Mouse (Mus musculus): ENCODE measurements around the gene Gm45716. TPM values are rescaled to one million over a fixed set of nuclear protein-coding genes. Genes with fewer than 3 reads are reported as not detected.
"Not testable (repeated sequence)": the region's sequence is repeated elsewhere in the genome, so short reads cannot be mapped to it uniquely, and the experiment has no call there.

Gene Gm45716
- total RNA-seq, 2 experiments from 2014 or later = 1.7 to 2.1 TPM

- intact Hi-C loops (cut with DNase I) = no loop called here
- no peak for DNase-seq
Measured at GRCm38 (mm10) chr11:90276150-90276549, 88.7 kb downstream of the Gm45716 start.

GRCm38 (mm10) chr11:90276561-90276960 is 89.1 kb downstream of the Gm45716 start:
- peak in 1 of 2 experiments; percentile 32 for DNase-seq
- intact Hi-C loops (cut with DNase I) = no loop called here

GRCm38 (mm10) chr11:90280069-90280468 is 92.6 kb downstream of the Gm45716 start:
- DNase-seq = no peak
- intact Hi-C loops (cut with DNase I) = no loop called here

GRCm38 (mm10) chr11:90281943-90282342 is 94.5 kb downstream of the Gm45716 start:
- intact Hi-C loops (cut with DNase I); DNase-seq: not testable (repeated sequence)

GRCm38 (mm10) chr11:90283159-90283558 is 95.7 kb downstream of the Gm45716 start:
- intact Hi-C loops (cut with DNase I) = no loop called here
- no peak for DNase-seq

- DNase-seq = no peak
- intact Hi-C loops (cut with DNase I) = no loop called here
Measured at GRCm38 (mm10) chr11:90283601-90284000, 96.1 kb downstream of the Gm45716 start.

- DNase-seq = no peak
- intact Hi-C loops (cut with DNase I) = no loop called here
Measured at GRCm38 (mm10) chr11:90284079-90284478, 96.6 kb downstream of the Gm45716 start.

GRCm38 (mm10) chr11:90284623-90285022 is 97.1 kb downstream of the Gm45716 start:
- intact Hi-C loops (cut with DNase I) = no loop called here

GRCm38 (mm10) chr11:90286550-90287154 is 99.2 kb downstream of the Gm45716 start:
- DNase-seq = no peak
- intact Hi-C loops (cut with DNase I) = no loop called here

More at GRCm38 (mm10) chr11:90284623-90285022, 97.1 kb downstream of the Gm45716 start:
- no peak for DNase-seq

- DNase-seq = no peak
Measured at GRCm38 (mm10) chr11:90291156-90291555, 103.7 kb downstream of the Gm45716 start.

GRCm38 (mm10) chr11:90292766-90293165 is 105.3 kb downstream of the Gm45716 start:
- no peak for DNase-seq
- intact Hi-C loops (cut with DNase I) = no loop called here

More at GRCm38 (mm10) chr11:90291156-90291555, 103.7 kb downstream of the Gm45716 start:
- intact Hi-C loops (cut with DNase I) = no loop called here

GRCm38 (mm10) chr11:90294622-90295021 is 107.1 kb downstream of the Gm45716 start:
- DNase-seq = no peak

More at GRCm38 (mm10) chr11:90294622-90295021, 107.1 kb downstream of the Gm45716 start:
- intact Hi-C loops (cut with DNase I) = no loop called here

Other genes starting within 250 kb of the Gm45716 start
- 1 to 10 TPM; 3.0 TPM for gene Pctp, start 184.8 kb upstream of the Gm45716 start, total RNA-seq (2021)
- gene Tmem100, start 157.3 kb upstream of the Gm45716 start, total RNA-seq (2021) = 10 to 100 TPM; 11.9 to 12.0 TPM
- gene Mmd, start 61.8 kb downstream of the Gm45716 start, total RNA-seq (2021) = 1 to 10 TPM; 9.1 to 9.3 TPM
- gene Hlf, start 203.2 kb downstream of the Gm45716 start, total RNA-seq (2021) = 1 to 10 TPM; 6.7 to 7.4 TPM

Measured in gastrocnemius, postnatal 36 days (tissue).